Mouse (Mus musculus) liver, embryonic 15.5 days (tissue): ENCODE measurements at regions not wholly inside any gene's neighbourhood (a gene's known extent, or its start where the extent isn't known, plus 50 kb on each side); places are given as distances from the start of the nearest gene placed in this dataset.

ENCODE experiments used
- ATAC-seq: fragments of 200-750 bp; cut with Nextera tagmentation; 2 replicates; pipeline ENCODE4 v1.8.0; 2017; ENCODE audit warnings: moderate number of reproducible peaks, mild to moderate bottlenecking, moderate library complexity; ENCODE audit not compliant: insufficient read depth
- H3K27ac ChIP-seq: fragments of 300-500 bp; sonication (generic); replicated peaks from 2 replicates; pipeline ENCODE4 v1.5.1; 2015; ENCODE audit warnings: mild to moderate bottlenecking, inconsistent platforms
- H3K27me3 ChIP-seq: fragments of 300-500 bp; sonication (generic); 2 replicates; pipeline ENCODE4 v1.6.1; 2015; ENCODE audit warnings: mild to moderate bottlenecking, inconsistent platforms
- H3K36me3 ChIP-seq: fragments of 300-500 bp; sonication (generic); replicated peaks from 2 replicates; pipeline ENCODE4 v1.6.1; 2015; ENCODE audit warnings: moderate library complexity, mild to moderate bottlenecking, inconsistent platforms
- H3K4me1 ChIP-seq: fragments of 300-500 bp; sonication (generic); replicated peaks from 2 replicates; pipeline ENCODE4 v1.6.1; 2015; ENCODE audit warnings: inconsistent platforms
- H3K4me2 ChIP-seq: fragments of 300-500 bp; sonication (generic); 2 replicates; pipeline ENCODE4 v1.6.1; 2015; ENCODE audit warnings: moderate library complexity, mild to moderate bottlenecking, inconsistent platforms
- H3K4me3 ChIP-seq: fragments of 300-500 bp; sonication (generic); replicated peaks from 2 replicates; pipeline ENCODE4 v1.5.1; 2015; ENCODE audit warnings: mild to moderate bottlenecking, inconsistent platforms
- H3K9ac ChIP-seq: fragments of 300-500 bp; sonication (generic); 2 replicates; pipeline ENCODE4 v1.6.1; 2015; ENCODE audit warnings: moderate library complexity, mild to moderate bottlenecking, inconsistent platforms
- H3K9me3 ChIP-seq: fragments of 300-500 bp; sonication (generic); replicated peaks from 2 replicates; pipeline ENCODE4 v1.6.1; 2016; ENCODE audit warnings: inconsistent platforms
- WGBS: fragments of 180-500 bp; shearing (Covaris S2); methylation state at CpG from one replicate; pipeline ENCODE4 v1.1.7; 2015; ENCODE audit warnings: mixed read lengths; ENCODE audit not compliant: insufficient replicate concordance; 5-methylcytosine and 5-hydroxymethylcytosine counted together

- Histone ChIP-seq H3K4me2 (no peak overlapping the region), H3K9me3 (no peaks in the 10 kb centered on the region), H3K36me3 (no peaks in the 10 kb centered on the region), H3K4me1 (no peaks in the 10 kb centered on the region), H3K4me3 (no peak overlapping the region), H3K27me3 (no peaks in the 10 kb centered on the region), H3K9ac (no peak overlapping the region), H3K27ac (no peak overlapping the region)
- ATAC-seq, result no peak
- 39% methylated on average over 16 of the region's 16 CpGs for WGBS
Measured at GRCm38 (mm10) chr10:66807261-66807968, 288.5 kb upstream of the Jmjd1c start.

- H3K4me3 ChIP-seq, result no peak overlapping the region
- WGBS, result 64% methylated on average over 11 of the region's 11 CpGs
- no peak for ATAC-seq
- H3K27ac ChIP-seq, result no peak overlapping the region
- H3K27me3 ChIP-seq, result no peaks in the 10 kb centered on the region
- H3K36me3 ChIP-seq, result no peaks in the 10 kb centered on the region
- H3K9ac ChIP-seq, result no peak overlapping the region
- no peaks in the 10 kb centered on the region for H3K9me3 ChIP-seq
- no peak overlapping the region for H3K4me2 ChIP-seq
- H3K4me1 ChIP-seq, result peaks cover 5% of the 10 kb centered on the region; the same call in 1 of the 2 replicates
Measured at GRCm38 (mm10) chr10:66812515-66813260, 283.2 kb upstream of the Jmjd1c start.

GRCm38 (mm10) chr10:66813850-66814564 lies 281.9 kb upstream of the Jmjd1c start:
- no peak overlapping the region for H3K9ac ChIP-seq
- H3K4me2 ChIP-seq, result peak overlapping the region; percentile 39
- no peaks in the 10 kb centered on the region for H3K9me3 ChIP-seq
- H3K36me3 ChIP-seq, result no peaks in the 10 kb centered on the region
- peaks cover 5% of the 10 kb centered on the region; the same call in 1 of the 2 replicates for H3K4me1 ChIP-seq
- WGBS, result 13% methylated on average over 15 of the region's 15 CpGs
- no peak overlapping the region for H3K27ac ChIP-seq
- H3K27me3 ChIP-seq, result no peaks in the 10 kb centered on the region
- no peak overlapping the region for H3K4me3 ChIP-seq
- no peak for ATAC-seq

- Histone ChIP-seq H3K4me2 (peak overlapping the region; percentile 39), H3K4me1 (peaks cover 5% of the 10 kb centered on the region; the same call in 1 of the 2 replicates), H3K27me3 (no peaks in the 10 kb centered on the region), H3K9ac (no peak overlapping the region), H3K27ac (no peak overlapping the region), H3K36me3 (no peaks in the 10 kb centered on the region), H3K9me3 (no peaks in the 10 kb centered on the region), H3K4me3 (no peak overlapping the region)
- WGBS, result 10% methylated on average over 16 of the region's 16 CpGs
- no peak for ATAC-seq
Measured at GRCm38 (mm10) chr10:66814565-66815201, 281.2 kb upstream of the Jmjd1c start.

GRCm38 (mm10) chr10:66815951-66816350 lies 280.0 kb upstream of the Jmjd1c start:
- H3K4me2 ChIP-seq, result no peak overlapping the region
- no peaks in the 10 kb centered on the region for H3K9me3 ChIP-seq
- peaks cover 5% of the 10 kb centered on the region; the same call in 1 of the 2 replicates for H3K4me1 ChIP-seq
- ATAC-seq, result no peak
- H3K36me3 ChIP-seq, result no peaks in the 10 kb centered on the region
- no peaks in the 10 kb centered on the region for H3K27me3 ChIP-seq
- H3K4me3 ChIP-seq, result no peak overlapping the region
- 55% methylated on average over 4 of the region's 4 CpGs for whole genome bisulfite sequencing
- no peak overlapping the region for H3K27ac ChIP-seq
- no peak overlapping the region for H3K9ac ChIP-seq

- Histone ChIP-seq H3K4me1 (peaks cover 5% of the 10 kb centered on the region; the same call in 1 of the 2 replicates), H3K27ac (no peak overlapping the region), H3K9ac (no peak overlapping the region), H3K36me3 (no peaks in the 10 kb centered on the region), H3K4me2 (no peak overlapping the region), H3K4me3 (no peak overlapping the region), H3K9me3 (no peaks in the 10 kb centered on the region), H3K27me3 (no peaks in the 10 kb centered on the region)
- WGBS, result 61% methylated on average over 13 of the region's 13 CpGs
- no peak for ATAC-seq
Measured at GRCm38 (mm10) chr10:66816776-66817175, 279.1 kb upstream of the Jmjd1c start.

GRCm38 (mm10) chr10:66817876-66818275 lies 278.0 kb upstream of the Jmjd1c start:
- Histone ChIP-seq H3K4me1 (peaks cover 5% of the 10 kb centered on the region; the same call in 1 of the 2 replicates), H3K27me3 (no peaks in the 10 kb centered on the region), H3K4me2 (no peak overlapping the region), H3K4me3 (no peak overlapping the region), H3K36me3 (no peaks in the 10 kb centered on the region), H3K9me3 (no peaks in the 10 kb centered on the region), H3K27ac (no peak overlapping the region), H3K9ac (no peak overlapping the region)
- WGBS, result 71% methylated on average over 7 of the region's 7 CpGs
- no peak for ATAC-seq

- 61% methylated on average over 8 of the region's 8 CpGs for WGBS
- Histone ChIP-seq H3K4me2 (no peak overlapping the region), H3K9ac (no peak overlapping the region), H3K4me1 (no peaks in the 10 kb centered on the region), H3K36me3 (no peaks in the 10 kb centered on the region), H3K9me3 (no peaks in the 10 kb centered on the region), H3K27ac (no peak overlapping the region), H3K4me3 (no peak overlapping the region), H3K27me3 (no peaks in the 10 kb centered on the region)
- ATAC-seq, result no peak
Measured at GRCm38 (mm10) chr10:66819517-66819916, 276.4 kb upstream of the Jmjd1c start.

- Histone ChIP-seq H3K36me3 (no peaks in the 10 kb centered on the region), H3K4me2 (no peak overlapping the region), H3K27me3 (no peaks in the 10 kb centered on the region), H3K4me3 (no peak overlapping the region), H3K9ac (no peak overlapping the region), H3K27ac (no peak overlapping the region), H3K9me3 (no peaks in the 10 kb centered on the region), H3K4me1 (no peaks in the 10 kb centered on the region)
- no peak for ATAC-seq
- 64% methylated on average over 3 of the region's 3 CpGs for WGBS
Measured at GRCm38 (mm10) chr10:66825737-66826136, 270.2 kb upstream of the Jmjd1c start.

GRCm38 (mm10) chr10:66826327-66826726 lies 269.6 kb upstream of the Jmjd1c start:
- no peaks in the 10 kb centered on the region for H3K4me1 ChIP-seq
- H3K36me3 ChIP-seq, result no peaks in the 10 kb centered on the region
- H3K27me3 ChIP-seq, result no peaks in the 10 kb centered on the region
- H3K4me2 ChIP-seq, result no peak overlapping the region
- no peak overlapping the region for H3K4me3 ChIP-seq
- H3K9me3 ChIP-seq, result no peaks in the 10 kb centered on the region
- 65% methylated on average over 3 of the region's 3 CpGs for WGBS
- no peak overlapping the region for H3K27ac ChIP-seq
- H3K9ac ChIP-seq, result no peak overlapping the region
- ATAC-seq, result no peak

GRCm38 (mm10) chr10:66834974-66835373 lies 261.0 kb upstream of the Jmjd1c start:
- 60% methylated on average over 4 of the region's 4 CpGs for WGBS
- no peak overlapping the region for H3K4me2 ChIP-seq
- H3K4me1 ChIP-seq, result no peaks in the 10 kb centered on the region
- H3K27ac ChIP-seq, result no peak overlapping the region
- no peaks in the 10 kb centered on the region for H3K36me3 ChIP-seq
- no peaks in the 10 kb centered on the region for H3K27me3 ChIP-seq
- no peak overlapping the region for H3K4me3 ChIP-seq
- no peak overlapping the region for H3K9ac ChIP-seq
- H3K9me3 ChIP-seq, result 0 out of 2 replicates have a peak, but pooled peaks cover 4% of the 10 kb centered on the region
- ATAC-seq, result no peak
